Mouse (Mus musculus) liver, adult 2 months (tissue): ENCODE data around the gene Dupd1. TPM values are rescaled to one million over a fixed set of nuclear protein-coding genes. Genes with fewer than 3 reads are reported as not detected.

Experiments used
- DNase-seq: peaks from one replicate; pipeline ENCODE4 v3.0.0-alpha.2; 2011; ENCODE audit warnings: low read depth, low spot score; ENCODE audit errors: extremely low read depth
- H3K27ac ChIP-seq: fragments of 200-500 bp; replicated peaks from 2 replicates; pipeline ENCODE4 v1.5.1; 2012; ENCODE audit warnings: low read depth, mild to moderate bottlenecking, control low read depth, inconsistent platforms, low read length; ENCODE audit not compliant: insufficient read depth
- H3K27me3 ChIP-seq: fragments of 200-500 bp; 2 replicates; pipeline ENCODE4 v1.6.1; 2012; ENCODE audit warnings: mild to moderate bottlenecking, moderate library complexity, low read length, inconsistent platforms; ENCODE audit not compliant: control insufficient read depth, insufficient read depth
- H3K36me3 ChIP-seq: fragments of 200-500 bp; 2 replicates; pipeline ENCODE4 v1.6.1; 2012; ENCODE audit warnings: low read length, inconsistent platforms; ENCODE audit not compliant: control insufficient read depth, insufficient read depth
- H3K4me1 ChIP-seq: fragments of 200-500 bp; 2 replicates; pipeline ENCODE4 v1.6.1; 2011; ENCODE audit warnings: low read length; ENCODE audit not compliant: control insufficient read depth, insufficient read depth
- H3K4me3 ChIP-seq: fragments of 200-500 bp; 2 replicates; pipeline ENCODE4 v1.5.1; 2011; ENCODE audit warnings: low read depth, mild to moderate bottlenecking, control low read depth, low read length, moderate library complexity; ENCODE audit not compliant: insufficient read depth
- H3K79me2 ChIP-seq: fragments of 200-500 bp; 2 replicates; pipeline ENCODE4 v1.6.1; 2012; ENCODE audit warnings: inconsistent platforms, mild to moderate bottlenecking, low read length, moderate library complexity; ENCODE audit not compliant: control insufficient read depth, insufficient read depth
- H3K9ac ChIP-seq: fragments of 200-500 bp; 2 replicates; pipeline ENCODE4 v1.6.1; 2012; ENCODE audit warnings: low read depth, mild to moderate bottlenecking, control low read depth, inconsistent platforms, low read length
- CTCF ChIP-seq: fragments of 200-500 bp; IDR thresholded peaks from 2 replicates; pipeline ENCODE4 v1.5.1; 2011; ENCODE audit warnings: low read depth, low read length, control low read depth
- POLR2A ChIP-seq: fragments of 200-500 bp; IDR thresholded peaks from 2 replicates; pipeline ENCODE4 v1.6.1; 2011; ENCODE audit warnings: low read length, control low read depth; ENCODE audit not compliant: insufficient read depth; ENCODE audit errors: extremely low read depth
- WGBS: fragments of 180-500 bp; shearing (Covaris S2); methylation state at CpG from one replicate; pipeline ENCODE4 v1.1.7; 2018; 5-methylcytosine and 5-hydroxymethylcytosine counted together
- polyA plus RNA-seq: library from polyadenylated mRNA; depleted of rRNA; stranded (reverse); fragments of >200 nt; gene quantifications from 2 replicates; pipeline ENCODE4 v1.2.3, GENCODE M21; 2012
- total RNA-seq: library from RNA; depleted of rRNA; stranded (reverse); fragments of >200 nt; gene quantifications from 2 replicates; pipeline ENCODE4 v1.2.3, GENCODE M21; 2014

Gene Dupd1
- total and polyA plus RNA-seq, 2 experiments, result not detected

GRCm38 (mm10) chr14:21750008-21750880 is 35.9 kb upstream of the Dupd1 start, which contains the start of gene Samd8:
Samd8 (plus strand) TSS chr14:21750531.
- Histone ChIP-seq H3K9ac (peak within 1 kb of the TSS; percentile 91), H3K27me3 (no peaks in the 10 kb centered on the region), H3K4me1 (peaks cover 10% of the 10 kb centered on the region), H3K79me2 (peaks cover 8% of the 10 kb centered on the region; the same call in 1 of the 2 replicates), H3K36me3 (no peaks in the 10 kb centered on the region), H3K27ac (peak within 1 kb of the TSS; percentile 84), H3K4me3 (peak within 1 kb of the TSS; percentile 86)
- WGBS, result 5% methylated on average over 52 of the region's 52 CpGs
- DNase-seq, result peak; percentile 67
- TF ChIP-seq POLR2A (peak; percentile 66), CTCF (no peak)

GRCm38 (mm10) chr14:21748142-21748870 is 33.9 kb upstream of the Dupd1 start:
- Histone ChIP-seq H3K27ac (no peak overlapping the region), H3K36me3 (no peaks in the 10 kb centered on the region), H3K4me3 (no peak overlapping the region), H3K27me3 (no peaks in the 10 kb centered on the region), H3K9ac (no peak overlapping the region), H3K79me2 (peaks cover 4% of the 10 kb centered on the region; the same call in 1 of the 2 replicates), H3K4me1 (peaks cover 7% of the 10 kb centered on the region; the same call in 1 of the 2 replicates)
- WGBS, result 43% methylated on average over 15 of the region's 15 CpGs
- DNase-seq, result no peak
- TF ChIP-seq CTCF (peak; percentile 21; the same call in 1 of the 2 replicates), POLR2A (no peak)

GRCm38 (mm10) chr14:21747436-21748141 is 33.2 kb upstream of the Dupd1 start:
- H3K27me3 ChIP-seq, result no peaks in the 10 kb centered on the region
- no peak for TF ChIP-seq CTCF
- TF ChIP-seq POLR2A, result no peak
- H3K4me3 ChIP-seq, result no peak overlapping the region
- H3K27ac ChIP-seq, result no peak overlapping the region
- H3K79me2 ChIP-seq, result peaks cover 4% of the 10 kb centered on the region; the same call in 1 of the 2 replicates
- DNase-seq, result no peak
- H3K4me1 ChIP-seq, result peaks cover 2% of the 10 kb centered on the region; the same call in 1 of the 2 replicates
- WGBS, result 72% methylated on average over 14 of the region's 14 CpGs
- no peaks in the 10 kb centered on the region for H3K36me3 ChIP-seq
- no peak overlapping the region for H3K9ac ChIP-seq

- peaks cover 4% of the 10 kb centered on the region; the same call in 1 of the 2 replicates for H3K79me2 ChIP-seq
- H3K27ac ChIP-seq, result no peak overlapping the region
- no peak overlapping the region for H3K9ac ChIP-seq
- no peaks in the 10 kb centered on the region for H3K27me3 ChIP-seq
- 0 out of 2 replicates have a peak, but pooled peaks cover 1% of the 10 kb centered on the region for H3K4me1 ChIP-seq
- DNase-seq, result no peak
- H3K4me3 ChIP-seq, result no peak overlapping the region
- 77% methylated on average over 2 of the region's 2 CpGs for WGBS
- H3K36me3 ChIP-seq, result no peaks in the 10 kb centered on the region
- no peak for TF ChIP-seq CTCF
- no peak for TF ChIP-seq POLR2A
Observed at GRCm38 (mm10) chr14:21746846-21747245, 32.5 kb upstream of the Dupd1 start.

GRCm38 (mm10) chr14:21746251-21746650 is 31.9 kb upstream of the Dupd1 start:
- 92% methylated on average over 8 of the region's 8 CpGs for WGBS
- H3K27me3 ChIP-seq, result no peaks in the 10 kb centered on the region
- H3K79me2 ChIP-seq, result peaks cover 4% of the 10 kb centered on the region; the same call in 1 of the 2 replicates
- 0 out of 2 replicates have a peak, but pooled peaks cover under 1% of the 10 kb centered on the region for H3K4me1 ChIP-seq
- DNase-seq, result no peak
- H3K27ac ChIP-seq, result no peak overlapping the region
- no peak overlapping the region for H3K4me3 ChIP-seq
- TF ChIP-seq CTCF, result no peak
- TF ChIP-seq POLR2A, result no peak
- H3K9ac ChIP-seq, result no peak overlapping the region
- H3K36me3 ChIP-seq, result no peaks in the 10 kb centered on the region
